In genomic region chr15:87789671-87790070, GRCm38 (mm10) we compare ENCODE assay signal across 26 mouse cellular contexts.
"Had no signal": no experiment of that assay in that cellular context is flagged by ENCODE, and none has a peak within 500 bp of the region (broad histone marks: within the 10 kb centered on the region; RNA-seq: fewer than 3 reads in every experiment).

No protein-coding gene starts in this region.

- H3K4me1 ChIP-seq: heart, embryonic 13.5 days; heart, embryonic 15.5 days; hindbrain, embryonic 12.5 days; limb, embryonic 13.5 days; limb, embryonic 15.5 days; liver, embryonic 12.5 days had no signal

- H3K27ac ChIP-seq: gastrocnemius, adult 2 months; heart, adult 2 months; heart, embryonic 13.5 days; heart, embryonic 15.5 days; hindbrain, embryonic 10.5 days; hindbrain, embryonic 12.5 days; hindbrain, embryonic 14.5 days; layer of hippocampus, adult 2 months; left cerebral cortex, adult 2 months; limb, embryonic 13.5 days; limb, embryonic 15.5 days; liver, embryonic 12.5 days; liver, embryonic 14.5 days had no signal

- H3K4me2 ChIP-seq: heart, embryonic 11.5 days; heart, embryonic 13.5 days; heart, embryonic 15.5 days; hindbrain, embryonic 12.5 days; hindbrain, embryonic 14.5 days; limb, embryonic 13.5 days; limb, embryonic 15.5 days; liver, embryonic 12.5 days had no signal

- H3K9ac ChIP-seq: heart, embryonic 13.5 days; heart, embryonic 15.5 days; hindbrain, embryonic 12.5 days; hindbrain, embryonic 14.5 days; limb, embryonic 13.5 days; limb, embryonic 15.5 days; liver, embryonic 12.5 days; liver, embryonic 14.5 days had no signal

- H3K9me3 ChIP-seq: heart, embryonic 13.5 days; heart, embryonic 15.5 days; hindbrain, embryonic 10.5 days; hindbrain, embryonic 12.5 days; limb, embryonic 13.5 days; limb, embryonic 15.5 days; liver, embryonic 12.5 days had no signal

- H3K27me3 ChIP-seq: heart, embryonic 15.5 days; hindbrain, embryonic 12.5 days; limb, embryonic 13.5 days; limb, embryonic 15.5 days; liver, embryonic 12.5 days had no signal

- H3K4me3 ChIP-seq: gastrocnemius, adult 2 months; heart, adult 2 months; heart, embryonic 13.5 days; heart, embryonic 15.5 days; hindbrain, embryonic 10.5 days; hindbrain, embryonic 12.5 days; layer of hippocampus, adult 2 months; left cerebral cortex, adult 2 months; limb, embryonic 13.5 days; limb, embryonic 15.5 days; liver, embryonic 12.5 days had no signal

- DNase-seq: gastrocnemius, adult 2 months; gastrocnemius, postnatal 10 days; gastrocnemius, postnatal 25 days; heart, adult 2 months; heart, postnatal 14 days; heart, postnatal 4 days; kidney, adult 18-20 months; kidney, adult 8-10 months; kidney, postnatal 10 days; kidney, postnatal 25 days; kidney, postnatal 4 days had no signal

- H3K36me3 ChIP-seq: heart, embryonic 13.5 days; heart, embryonic 15.5 days; hindbrain, embryonic 10.5 days; hindbrain, embryonic 12.5 days; limb, embryonic 13.5 days; limb, embryonic 15.5 days; liver, embryonic 12.5 days had no signal

- ATAC-seq: hindbrain, embryonic 16.5 days; inflammation-experienced regulatory T-cells, adult 6 months; intestine, postnatal 0 days; liver, embryonic 12.5 days had no signal
